Mouse (Mus musculus): ENCODE data around the gene Cpa1. TPM values are rescaled to one million over a fixed set of nuclear protein-coding genes. Genes with fewer than 3 reads are reported as not detected.

The Cpa1 gene
- total and polyA plus RNA-seq, 3 experiments, result not detected

Other genes with a start within 250 kb of the Cpa1 start
- gene Zc3hc1, start 248.2 kb upstream of the Cpa1 start, total RNA-seq (2012; rRNA removed), result 54.7 and 59.8 TPM in 2 replicates
- gene Zc3hc1, start 248.2 kb upstream of the Cpa1 start, polyA plus RNA-seq (2012; ENCODE audit: insufficient read depth in 1 of 2, insufficient read length in 2 of 2, low read depth in 1 of 2, low replicate concordance in 2 of 2, missing spikeins in 1 of 2), result 10 to 100 TPM in 1 of 2 experiments, not detected in 1; 87.7 TPM
- gene Klhdc10, start 237.3 kb upstream of the Cpa1 start, total RNA-seq (2012; rRNA removed), result 35.0 and 37.3 TPM in 2 replicates
- gene Klhdc10, start 237.3 kb upstream of the Cpa1 start, polyA plus RNA-seq (2012; ENCODE audit: insufficient read depth in 1 of 2, insufficient read length in 2 of 2, low read depth in 1 of 2, low replicate concordance in 2 of 2, missing spikeins in 1 of 2), result 10 to 100 TPM in 1 of 2 experiments, not detected in 1; 40.8 TPM
- gene Tmem209, start 129.4 kb upstream of the Cpa1 start, total RNA-seq (2012; rRNA removed), result 25.4 and 26.1 TPM in 2 replicates
- 10 to 100 TPM; 35.9 to 93.4 TPM for gene Tmem209, start 129.4 kb upstream of the Cpa1 start, polyA plus RNA-seq (2012; ENCODE audit: insufficient read depth in 1 of 2, insufficient read length in 2 of 2, low read depth in 1 of 2, low replicate concordance in 2 of 2, missing spikeins in 1 of 2)
- 0.08 TPM in 1 of 2 replicates, not detected in the other for gene Ssmem1, start 129.4 kb upstream of the Cpa1 start, total RNA-seq (2012; rRNA removed)
- under 1 TPM in 1 of 2 experiments, not detected in 1; 0.13 TPM for gene Ssmem1, start 129.4 kb upstream of the Cpa1 start, polyA plus RNA-seq (2012; ENCODE audit: insufficient read depth in 1 of 2, insufficient read length in 2 of 2, low read depth in 1 of 2, low replicate concordance in 2 of 2, missing spikeins in 1 of 2)
- gene Cpa2, start 97.6 kb upstream of the Cpa1 start, total RNA-seq (2012; rRNA removed), result 0.12 and 0.29 TPM in 2 replicates
- under 1 TPM in 1 of 2 experiments, not detected in 1; 0.43 TPM for gene Cpa2, start 97.6 kb upstream of the Cpa1 start, polyA plus RNA-seq (2012; ENCODE audit: insufficient read depth in 1 of 2, insufficient read length in 2 of 2, low read depth in 1 of 2, low replicate concordance in 2 of 2, missing spikeins in 1 of 2)
- not detected in 2 replicates for gene Cpa4, start 70.8 kb upstream of the Cpa1 start, total RNA-seq (2012; rRNA removed)
- gene Cpa4, start 70.8 kb upstream of the Cpa1 start, polyA plus RNA-seq (2012; ENCODE audit: insufficient read depth in 1 of 2, insufficient read length in 2 of 2, low read depth in 1 of 2, low replicate concordance in 2 of 2, missing spikeins in 1 of 2), result not detected
- not detected in 2 replicates for gene Cpa5, start 28.2 kb upstream of the Cpa1 start, total RNA-seq (2012; rRNA removed)
- gene Cpa5, start 28.2 kb upstream of the Cpa1 start, polyA plus RNA-seq (2012; ENCODE audit: insufficient read depth in 1 of 2, insufficient read length in 2 of 2, low read depth in 1 of 2, low replicate concordance in 2 of 2, missing spikeins in 1 of 2), result not detected
- 9.2 and 9.8 TPM in 2 replicates for gene Cep41, start 54.5 kb downstream of the Cpa1 start, total RNA-seq (2012; rRNA removed)
- 10 to 100 TPM in 1 of 2 experiments, not detected in 1; 12.0 TPM for gene Cep41, start 54.5 kb downstream of the Cpa1 start, polyA plus RNA-seq (2012; ENCODE audit: insufficient read depth in 1 of 2, insufficient read length in 2 of 2, low read depth in 1 of 2, low replicate concordance in 2 of 2, missing spikeins in 1 of 2)
- 0.10 and 0.12 TPM in 2 replicates for gene Mest, start 84.3 kb downstream of the Cpa1 start, total RNA-seq (2012; rRNA removed)
- gene Mest, start 84.3 kb downstream of the Cpa1 start, polyA plus RNA-seq (2012; ENCODE audit: insufficient read depth in 1 of 2, insufficient read length in 2 of 2, low read depth in 1 of 2, low replicate concordance in 2 of 2, missing spikeins in 1 of 2), result under 1 TPM in 1 of 2 experiments, not detected in 1; 0.31 TPM